Comparison of ENCODE assay signal across 16 mouse cellular contexts in genomic region chr4:71729401-71729800, GRCm38 (mm10). TPM values are rescaled to one million over a fixed set of nuclear protein-coding genes. Genes with fewer than 3 reads are reported as not detected.
DNase-seq lines count a peak whose midpoint lies in the region.
"Had no signal": no experiment of that assay in that cellular context is flagged by ENCODE, and none has a peak within 500 bp of the region (broad histone marks: within the 10 kb centered on the region; RNA-seq: fewer than 3 reads in every experiment).

No protein-coding gene starts in this region.

- peak; percentile 65 to 67 for DNase-seq in cerebellum, postnatal 14 days
- DNase-seq in cerebellum, postnatal 25 days, result no peak
- peak; percentile 60 for DNase-seq in left cerebral cortex, postnatal 4 days
- no peak for DNase-seq in left cerebral cortex, adult 18-20 months (ENCODE audit: low spot score in 2 of 2)
- peak; percentile 67 for DNase-seq in Muller cell, postnatal 12 days (ENCODE audit: inconsistent ontology term)
- peak; percentile 28 for DNase-seq in retina, embryonic 14.5 days (ENCODE audit: low spot score)
- DNase-seq in thymus, postnatal 36 days, result no peak
- no peak for DNase-seq in urinary bladder, postnatal 36 days (ENCODE audit: low spot score in 2 of 2)
- DNase-seq: adrenal gland, adult 8-10 months; adrenal gland, postnatal 14 days; adrenal gland, postnatal 36 days; cerebellum, adult 18-20 months; cerebellum, adult 8-10 months; cerebellum, adult 9-11 months had no signal

- intact Hi-C loops in left cerebral cortex, postnatal 4 days (cut with DNase I), result no loop called here

RNA-seq across cellular contexts. Expression of gene Gm11232, which starts 28.4 kb away (rescaled TPM):
- total RNA-seq in left cerebral cortex, postnatal 4 days (2021), result not detected
- total RNA-seq in left cerebral cortex, adult 18-20 months (2021), result not detected
- total RNA-seq: adrenal gland, adult 18-20 months; adrenal gland, adult 8-10 months; adrenal gland, postnatal 14 days; adrenal gland, postnatal 36 days; MEL had no signal

Comparison
In these comparisons a context has a peak if more than half of its experiments do, and no peak if none do; other contexts are left out.
1. DNase-seq: peak in cerebellum, postnatal 14 days (2 of 2), left cerebral cortex, postnatal 4 days (single experiment), Muller cell, postnatal 12 days (single experiment) and retina, embryonic 14.5 days (single experiment); none in cerebellum, postnatal 25 days (0 of 2), left cerebral cortex, adult 18-20 months (0 of 2), thymus, postnatal 36 days (0 of 2) and urinary bladder, postnatal 36 days (0 of 2).